Mouse (Mus musculus): Measurements from ENCODE around the gene Dapk1. TPM values are rescaled to one million over a fixed set of nuclear protein-coding genes. Genes with fewer than 3 reads are reported as not detected.
"Not testable (repeated sequence)": the region's sequence is repeated elsewhere in the genome, so short reads cannot be mapped to it uniquely, and the experiment has no call there.

Dapk1 gene
- polyA plus RNA-seq, 1 experiment = 37.8 TPM

DNA sequence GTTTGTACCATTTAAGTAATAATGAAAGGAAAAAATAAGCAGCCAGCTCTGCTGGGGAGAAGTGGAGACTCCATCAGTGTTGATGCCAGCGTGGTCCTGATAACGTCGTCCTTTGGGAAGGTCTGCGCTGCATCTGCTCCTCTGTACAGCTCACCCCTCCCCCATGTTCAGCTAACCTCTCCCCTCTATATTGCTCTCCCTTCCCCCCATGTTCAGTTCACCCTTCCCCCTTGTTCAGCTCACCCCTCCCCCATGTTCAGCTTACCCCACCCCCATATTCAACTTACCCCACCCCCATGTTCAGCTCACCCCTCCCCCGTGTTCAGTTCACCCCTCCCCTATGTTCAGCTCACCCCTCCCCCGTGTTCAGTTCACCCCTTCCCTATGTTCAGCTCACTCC is 8.8 kb downstream of the Dapk1 start:
- H3K27ac ChIP-seq (ENCODE audit: insufficient read depth, low read length) = peak overlapping the region; percentile 26; the same call in 1 of the 2 replicates
- peaks cover 3% of the 10 kb centered on the region; the same call in 1 of the 2 replicates for H3K36me3 ChIP-seq (ENCODE audit: control insufficient read depth, insufficient read depth, low read length, poor library complexity, severe bottlenecking)

DNA sequence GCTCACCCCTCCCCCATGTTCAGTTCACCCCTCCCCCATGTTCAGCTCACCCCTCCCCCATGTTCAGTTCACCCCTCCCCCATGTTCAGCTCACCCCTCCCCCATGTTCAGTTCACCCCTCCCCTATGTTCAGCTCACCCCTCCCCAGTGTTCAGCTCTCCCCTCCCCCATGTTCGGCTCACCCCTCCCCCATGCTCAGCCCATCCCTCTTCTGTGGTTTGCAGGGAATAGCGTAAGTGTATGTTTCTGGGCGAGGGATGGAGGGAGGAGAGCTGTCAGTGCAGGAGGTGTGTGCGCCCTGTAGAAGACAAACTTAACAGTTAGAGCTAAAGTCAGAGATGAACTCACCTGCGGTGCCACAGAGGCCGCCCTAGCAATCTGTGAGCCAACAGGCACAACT is 9.2 kb downstream of the Dapk1 start:
- H3K4me3 ChIP-seq (ENCODE audit: low read depth, low read length); H3K36me3 ChIP-seq (ENCODE audit: control insufficient read depth, insufficient read depth, low read length, poor library complexity, severe bottlenecking); H3K9ac ChIP-seq (ENCODE audit: low read depth, poor library complexity, severe bottlenecking); H3K27me3 ChIP-seq (ENCODE audit: control insufficient read depth, insufficient read depth, low read length, poor library complexity, severe bottlenecking); H3K9me3 ChIP-seq (replicated peaks; ENCODE audit: control insufficient read depth, insufficient read depth, low read length, poor library complexity, severe bottlenecking): not testable (repeated sequence)
- H3K4me1 ChIP-seq (ENCODE audit: control insufficient read depth, insufficient read depth, low read length) = peaks cover 15% of the 10 kb centered on the region
- H3K27ac ChIP-seq (ENCODE audit: insufficient read depth, low read length) = peak overlapping the region; percentile 13; the same call in 1 of the 2 replicates
- peak; percentile 39; the same call in 1 of the 2 replicates for TF ChIP-seq EP300 (IDR thresholded peaks at IDR 0.05; ENCODE audit: insufficient read depth, low read depth, low read length)

More for the DNA sequence above, 8.8 kb downstream of the Dapk1 start:
- Histone ChIP-seq H3K4me1 (ENCODE audit: control insufficient read depth, insufficient read depth, low read length) (peaks cover 15% of the 10 kb centered on the region), H3K4me3 (ENCODE audit: low read depth, low read length) (no peak overlapping the region), H3K9ac (ENCODE audit: low read depth, poor library complexity, severe bottlenecking) (no peak overlapping the region), H3K9me3 (replicated peaks; ENCODE audit: control insufficient read depth, insufficient read depth, low read length, poor library complexity, severe bottlenecking) (no peaks in the 10 kb centered on the region), H3K27me3 (ENCODE audit: control insufficient read depth, insufficient read depth, low read length, poor library complexity, severe bottlenecking) (no peaks in the 10 kb centered on the region)
- TF ChIP-seq CTCF (IDR thresholded peaks at IDR 0.05; ENCODE audit: low read depth, low read length) (no peak), POLR2A (IDR thresholded peaks at IDR 0.05; ENCODE audit: insufficient read depth, low read length) (no peak), EP300 (IDR thresholded peaks at IDR 0.05; ENCODE audit: insufficient read depth, low read depth, low read length) (no peak)

DNA sequence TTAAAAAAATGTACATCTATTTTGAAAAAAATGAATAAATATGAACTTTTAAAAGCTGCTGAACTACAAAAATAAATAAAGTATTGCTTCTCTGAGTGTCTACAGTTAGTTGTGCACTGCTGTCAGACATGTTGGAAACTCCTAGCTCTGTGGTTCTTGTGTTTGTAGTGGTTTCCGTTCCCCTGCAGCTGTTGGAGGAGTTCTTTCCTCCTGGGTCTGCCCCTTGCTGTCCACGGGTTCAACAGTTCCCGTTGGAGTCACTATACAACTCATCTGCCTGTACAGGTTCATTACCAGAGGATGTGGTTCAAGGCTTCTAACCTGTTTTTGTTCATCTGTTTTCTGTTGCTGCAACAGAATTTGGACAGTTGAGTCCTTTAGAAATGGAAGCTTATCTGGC is 10.4 kb downstream of the Dapk1 start:
- TF ChIP-seq CTCF (IDR thresholded peaks at IDR 0.05; ENCODE audit: low read depth, low read length) = no peak
- no peak for TF ChIP-seq EP300 (IDR thresholded peaks at IDR 0.05; ENCODE audit: insufficient read depth, low read depth, low read length)
- no peak for TF ChIP-seq POLR2A (IDR thresholded peaks at IDR 0.05; ENCODE audit: insufficient read depth, low read length)
- no peaks in the 10 kb centered on the region for H3K36me3 ChIP-seq (ENCODE audit: control insufficient read depth, insufficient read depth, low read length, poor library complexity, severe bottlenecking)
- no peaks in the 10 kb centered on the region for H3K9me3 ChIP-seq (replicated peaks; ENCODE audit: control insufficient read depth, insufficient read depth, low read length, poor library complexity, severe bottlenecking)
- no peak overlapping the region for H3K4me3 ChIP-seq (ENCODE audit: low read depth, low read length)
- no peaks in the 10 kb centered on the region for H3K27me3 ChIP-seq (ENCODE audit: control insufficient read depth, insufficient read depth, low read length, poor library complexity, severe bottlenecking)
- H3K27ac ChIP-seq (ENCODE audit: insufficient read depth, low read length) = no peak overlapping the region
- peaks cover 15% of the 10 kb centered on the region for H3K4me1 ChIP-seq (ENCODE audit: control insufficient read depth, insufficient read depth, low read length)
- no peak overlapping the region for H3K9ac ChIP-seq (ENCODE audit: low read depth, poor library complexity, severe bottlenecking)

DNA sequence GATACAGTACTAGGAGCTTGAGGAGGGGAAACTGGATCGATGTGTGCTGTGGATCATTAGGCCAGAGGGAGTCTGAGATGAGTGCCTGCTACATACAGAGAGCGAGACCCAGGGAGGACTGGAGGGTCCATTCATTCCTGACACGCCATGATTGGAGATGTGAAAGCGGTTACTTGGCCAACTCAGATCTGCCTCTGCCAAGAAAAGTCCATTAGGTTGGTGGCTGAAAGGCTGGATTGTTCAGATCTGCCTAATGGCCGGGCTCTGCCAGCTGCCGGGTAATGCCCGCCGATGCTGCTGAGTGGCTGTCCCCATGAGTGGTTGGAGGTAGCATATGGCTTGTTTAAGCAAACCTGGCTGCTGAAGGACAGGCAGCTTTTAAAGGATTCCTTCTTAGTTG is 12.4 kb downstream of the Dapk1 start:
- H3K27me3 ChIP-seq (ENCODE audit: control insufficient read depth, insufficient read depth, low read length, poor library complexity, severe bottlenecking) = no peaks in the 10 kb centered on the region
- no peaks in the 10 kb centered on the region for H3K36me3 ChIP-seq (ENCODE audit: control insufficient read depth, insufficient read depth, low read length, poor library complexity, severe bottlenecking)
- peaks cover 9% of the 10 kb centered on the region for H3K4me1 ChIP-seq (ENCODE audit: control insufficient read depth, insufficient read depth, low read length)

DNA sequence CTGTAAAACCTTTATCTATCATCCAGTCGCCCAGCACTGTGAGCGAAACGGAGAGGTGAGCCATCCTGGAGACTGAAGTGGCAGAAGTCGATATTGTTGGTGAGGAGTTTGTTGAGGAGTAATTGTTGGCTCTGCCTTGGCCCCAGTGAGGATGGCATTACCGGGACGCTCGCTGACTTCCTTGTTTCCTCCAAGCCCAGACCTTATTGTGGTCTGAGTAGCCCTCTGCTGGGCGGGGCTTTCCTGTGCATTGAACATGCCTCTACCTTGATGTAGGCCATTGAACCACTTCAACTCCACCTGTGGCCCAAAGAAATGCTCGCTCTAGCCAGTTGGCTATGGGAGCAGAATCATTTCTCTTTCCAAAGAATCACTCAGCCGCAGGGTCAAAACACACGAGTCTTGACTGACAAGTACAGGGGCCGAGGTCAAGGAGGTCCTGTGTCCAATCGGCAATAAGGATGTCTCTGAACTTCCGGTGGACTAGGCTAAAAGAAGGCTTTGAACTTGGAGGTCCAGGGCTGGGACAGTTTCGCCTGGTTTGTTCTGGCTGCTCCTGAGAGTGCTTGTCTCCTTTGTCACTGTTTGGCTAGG is 13.4 kb downstream of the Dapk1 start:
- no peak overlapping the region; the same call in 1 of the 2 replicates for H3K4me3 ChIP-seq (ENCODE audit: low read depth, low read length)
- no peaks in the 10 kb centered on the region for H3K36me3 ChIP-seq (ENCODE audit: control insufficient read depth, insufficient read depth, low read length, poor library complexity, severe bottlenecking)
- H3K27ac ChIP-seq (ENCODE audit: insufficient read depth, low read length) = peak overlapping the region; percentile 21
- H3K4me1 ChIP-seq (ENCODE audit: control insufficient read depth, insufficient read depth, low read length) = peaks cover 12% of the 10 kb centered on the region
- H3K9me3 ChIP-seq (replicated peaks; ENCODE audit: control insufficient read depth, insufficient read depth, low read length, poor library complexity, severe bottlenecking) = no peaks in the 10 kb centered on the region
- H3K9ac ChIP-seq (ENCODE audit: low read depth, poor library complexity, severe bottlenecking) = no peak overlapping the region
- H3K27me3 ChIP-seq (ENCODE audit: control insufficient read depth, insufficient read depth, low read length, poor library complexity, severe bottlenecking) = no peaks in the 10 kb centered on the region
- no peak for TF ChIP-seq EP300 (IDR thresholded peaks at IDR 0.05; ENCODE audit: insufficient read depth, low read depth, low read length)
- TF ChIP-seq POLR2A (IDR thresholded peaks at IDR 0.05; ENCODE audit: insufficient read depth, low read length) = no peak
- TF ChIP-seq CTCF (IDR thresholded peaks at IDR 0.05; ENCODE audit: low read depth, low read length) = no peak

More for the DNA sequence above, 12.4 kb downstream of the Dapk1 start:
- H3K4me3 ChIP-seq (ENCODE audit: low read depth, low read length) = no peak overlapping the region
- TF ChIP-seq POLR2A (IDR thresholded peaks at IDR 0.05; ENCODE audit: insufficient read depth, low read length) = no peak
- TF ChIP-seq CTCF (IDR thresholded peaks at IDR 0.05; ENCODE audit: low read depth, low read length) = no peak
- TF ChIP-seq EP300 (IDR thresholded peaks at IDR 0.05; ENCODE audit: insufficient read depth, low read depth, low read length) = no peak
- H3K9ac ChIP-seq (ENCODE audit: low read depth, poor library complexity, severe bottlenecking) = no peak overlapping the region
- no peaks in the 10 kb centered on the region for H3K9me3 ChIP-seq (replicated peaks; ENCODE audit: control insufficient read depth, insufficient read depth, low read length, poor library complexity, severe bottlenecking)
- H3K27ac ChIP-seq (ENCODE audit: insufficient read depth, low read length) = no peak overlapping the region

DNA sequence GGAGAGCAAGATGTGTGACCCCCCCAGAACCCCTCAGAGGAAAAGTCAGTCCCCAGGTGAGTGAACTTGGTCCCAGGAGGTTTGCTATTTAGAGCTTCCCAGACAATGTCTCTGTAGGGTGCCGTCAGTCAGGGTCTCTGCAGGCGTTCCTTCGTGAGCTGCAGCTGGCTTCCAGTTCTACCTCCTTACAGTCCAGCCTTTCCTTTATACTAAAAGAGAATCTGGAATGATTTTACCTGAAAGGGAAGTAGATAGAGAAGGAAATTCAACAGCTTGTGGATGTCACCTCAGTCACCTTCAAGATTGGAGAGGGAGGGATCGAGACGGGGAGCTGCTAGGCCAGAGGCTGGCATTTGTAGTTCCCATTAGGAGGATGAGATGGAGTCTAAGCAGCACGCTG is 14.3 kb downstream of the Dapk1 start:
- no peak overlapping the region for H3K4me3 ChIP-seq (ENCODE audit: low read depth, low read length)
- H3K9me3 ChIP-seq (replicated peaks; ENCODE audit: control insufficient read depth, insufficient read depth, low read length, poor library complexity, severe bottlenecking) = no peaks in the 10 kb centered on the region
- H3K36me3 ChIP-seq (ENCODE audit: control insufficient read depth, insufficient read depth, low read length, poor library complexity, severe bottlenecking) = no peaks in the 10 kb centered on the region
- TF ChIP-seq CTCF (IDR thresholded peaks at IDR 0.05; ENCODE audit: low read depth, low read length) (no peak), EP300 (IDR thresholded peaks at IDR 0.05; ENCODE audit: insufficient read depth, low read depth, low read length) (no peak), POLR2A (IDR thresholded peaks at IDR 0.05; ENCODE audit: insufficient read depth, low read length) (no peak)
- H3K9ac ChIP-seq (ENCODE audit: low read depth, poor library complexity, severe bottlenecking) = no peak overlapping the region
- H3K27ac ChIP-seq (ENCODE audit: insufficient read depth, low read length) = 0 out of 2 replicates have a peak overlapping the region, but pooled peaks have one; percentile 20
- no peaks in the 10 kb centered on the region for H3K27me3 ChIP-seq (ENCODE audit: control insufficient read depth, insufficient read depth, low read length, poor library complexity, severe bottlenecking)
- H3K4me1 ChIP-seq (ENCODE audit: control insufficient read depth, insufficient read depth, low read length) = peaks cover 10% of the 10 kb centered on the region

Measured in ES-Bruce4 (cell line).